Mouse (Mus musculus): Measurements from ENCODE around the gene B3galnt1. TPM values are rescaled to one million over a fixed set of nuclear protein-coding genes. Genes with fewer than 3 reads are reported as not detected.

The B3galnt1 gene
- polyA plus RNA-seq, 1 experiment from 2014 or later, result 127 TPM

DNA sequence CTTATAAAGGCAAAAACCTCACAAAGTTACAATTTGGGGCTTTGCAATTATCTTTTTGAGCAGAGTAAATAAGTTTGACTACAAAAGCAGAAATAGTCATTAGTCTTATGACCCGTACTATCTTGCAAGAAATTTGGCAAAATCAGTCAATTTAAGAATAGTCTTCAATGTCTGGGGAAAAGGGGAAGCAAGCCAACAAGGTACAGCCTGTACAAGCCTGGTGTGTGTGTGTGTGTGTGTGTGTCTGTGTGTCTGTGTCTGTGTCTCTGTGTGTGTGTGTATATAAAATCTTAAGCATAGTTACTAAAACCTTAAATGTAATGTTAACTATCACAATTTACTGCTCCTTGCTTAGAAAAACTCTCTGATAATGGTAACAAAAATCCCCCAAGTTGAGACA is 8.2 kb upstream of the B3galnt1 start:
- Histone ChIP-seq H3K27ac (ENCODE audit: low read depth, low read length) (no peak overlapping the region), H3K9ac (ENCODE audit: low read depth, low read length) (no peak overlapping the region), H3K4me3 (ENCODE audit: low read length) (no peak overlapping the region), H3K27me3 (replicated peaks; ENCODE audit: control insufficient read depth, insufficient read depth, low read length) (no peaks in the 10 kb centered on the region), H3K9me3 (ENCODE audit: control insufficient read depth, low read length) (no peaks in the 10 kb centered on the region), H3K4me2 (ENCODE audit: low read length) (no peak overlapping the region), H3K36me3 (ENCODE audit: control insufficient read depth, insufficient read depth, low read length) (no peaks in the 10 kb centered on the region), H3K4me1 (ENCODE audit: control insufficient read depth, insufficient read depth, low read depth, low read length) (no peaks in the 10 kb centered on the region)
- WGBS, result 95% methylated on average over 1 of the region's 1 CpGs
- no peak for ATAC-seq

DNA sequence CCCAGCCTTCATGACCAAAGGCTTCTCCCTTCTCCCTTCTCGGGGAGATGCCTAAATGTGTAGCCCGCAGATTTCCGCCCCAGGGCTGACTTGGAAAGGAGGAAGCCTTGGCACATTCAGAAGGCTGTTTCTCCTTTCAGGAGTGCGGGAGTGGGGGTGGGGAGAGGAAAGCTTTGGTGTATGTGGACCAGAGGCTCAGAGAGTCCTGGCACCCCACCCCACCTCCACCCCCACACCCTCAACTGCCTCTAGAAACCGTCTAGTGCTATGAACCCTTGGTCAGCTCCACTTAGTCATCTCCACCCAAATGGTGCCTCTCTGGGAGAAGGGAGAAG is 373 bp upstream of the B3galnt1 start:
- peak; percentile 43 for ATAC-seq
- Histone ChIP-seq H3K9me3 (ENCODE audit: control insufficient read depth, low read length) (no peaks in the 10 kb centered on the region), H3K4me1 (ENCODE audit: control insufficient read depth, insufficient read depth, low read depth, low read length) (peaks cover 16% of the 10 kb centered on the region), H3K4me2 (ENCODE audit: low read length) (peak overlapping the region; percentile 77), H3K9ac (ENCODE audit: low read depth, low read length) (peak overlapping the region; percentile 97), H3K4me3 (ENCODE audit: low read length) (peak overlapping the region; percentile 91), H3K27me3 (replicated peaks; ENCODE audit: control insufficient read depth, insufficient read depth, low read length) (no peaks in the 10 kb centered on the region), H3K27ac (ENCODE audit: low read depth, low read length) (peak overlapping the region; percentile 87), H3K36me3 (ENCODE audit: control insufficient read depth, insufficient read depth, low read length) (no peaks in the 10 kb centered on the region)
- 7% methylated on average over 5 of the region's 5 CpGs for WGBS

DNA sequence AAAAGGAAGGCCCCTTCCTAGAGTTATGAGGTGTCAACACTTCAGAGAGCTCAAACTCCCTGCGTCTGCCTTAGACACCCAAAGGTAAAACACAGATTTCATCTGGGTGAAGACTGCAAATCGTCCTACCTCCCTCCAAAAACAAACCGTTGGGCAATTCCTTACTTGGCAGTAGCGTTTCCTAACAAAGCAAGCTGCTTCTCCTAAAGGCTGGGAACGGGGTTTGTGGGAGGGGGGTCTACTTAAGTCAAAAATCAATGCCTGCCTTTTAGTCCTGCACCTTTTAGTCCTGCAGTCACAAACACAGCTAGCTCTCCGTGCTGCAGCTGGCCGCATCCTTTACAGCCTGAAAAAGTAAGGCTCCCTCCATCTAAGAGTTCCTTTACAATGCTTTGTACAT is 944 bp downstream of the B3galnt1 start:
- H3K27me3 ChIP-seq (replicated peaks; ENCODE audit: control insufficient read depth, insufficient read depth, low read length), result no peaks in the 10 kb centered on the region
- 2% methylated on average over 7 of the region's 7 CpGs for WGBS
- peaks cover 16% of the 10 kb centered on the region for H3K4me1 ChIP-seq (ENCODE audit: control insufficient read depth, insufficient read depth, low read depth, low read length)
- H3K9me3 ChIP-seq (ENCODE audit: control insufficient read depth, low read length), result no peaks in the 10 kb centered on the region
- peak overlapping the region; percentile 97 for H3K9ac ChIP-seq (ENCODE audit: low read depth, low read length)
- ATAC-seq, result peak; percentile 19; the same call in 1 of the 2 replicates
- H3K36me3 ChIP-seq (ENCODE audit: control insufficient read depth, insufficient read depth, low read length), result no peaks in the 10 kb centered on the region; the same call in 1 of the 2 replicates
- H3K4me3 ChIP-seq (ENCODE audit: low read length), result peak overlapping the region; percentile 91
- H3K4me2 ChIP-seq (ENCODE audit: low read length), result peak overlapping the region; percentile 77
- H3K27ac ChIP-seq (ENCODE audit: low read depth, low read length), result peak overlapping the region; percentile 87

DNA sequence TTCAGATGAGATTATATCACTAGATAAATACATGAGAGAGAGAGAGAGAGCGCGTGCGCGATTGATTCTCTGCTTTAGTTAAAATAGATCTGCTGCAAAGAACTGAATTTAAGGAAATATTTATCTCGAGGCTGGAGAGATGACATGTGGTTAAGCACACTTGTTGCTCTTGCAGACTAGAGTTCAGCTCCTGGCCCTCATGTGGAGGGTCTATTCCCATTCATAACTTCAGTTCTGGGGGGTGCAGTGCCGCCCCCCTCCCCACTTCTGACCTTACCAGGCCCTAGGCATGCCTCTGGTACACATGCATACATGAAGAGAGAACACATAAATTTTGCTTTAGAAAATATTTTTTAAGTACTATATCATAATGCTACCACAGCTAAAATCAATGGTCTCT is 1.5 kb downstream of the B3galnt1 start:
- no peaks in the 10 kb centered on the region for H3K27me3 ChIP-seq (replicated peaks; ENCODE audit: control insufficient read depth, insufficient read depth, low read length)
- no peaks in the 10 kb centered on the region; the same call in 1 of the 2 replicates for H3K36me3 ChIP-seq (ENCODE audit: control insufficient read depth, insufficient read depth, low read length)
- peak overlapping the region; percentile 97; the same call in 1 of the 2 replicates for H3K9ac ChIP-seq (ENCODE audit: low read depth, low read length)
- ATAC-seq, result no peak
- no peak overlapping the region for H3K27ac ChIP-seq (ENCODE audit: low read depth, low read length)
- WGBS, result 89% methylated on average over 6 of the region's 6 CpGs
- peak overlapping the region; percentile 77 for H3K4me2 ChIP-seq (ENCODE audit: low read length)
- H3K4me1 ChIP-seq (ENCODE audit: control insufficient read depth, insufficient read depth, low read depth, low read length), result peaks cover 16% of the 10 kb centered on the region
- no peaks in the 10 kb centered on the region for H3K9me3 ChIP-seq (ENCODE audit: control insufficient read depth, low read length)
- H3K4me3 ChIP-seq (ENCODE audit: low read length), result peak overlapping the region; percentile 91

DNA sequence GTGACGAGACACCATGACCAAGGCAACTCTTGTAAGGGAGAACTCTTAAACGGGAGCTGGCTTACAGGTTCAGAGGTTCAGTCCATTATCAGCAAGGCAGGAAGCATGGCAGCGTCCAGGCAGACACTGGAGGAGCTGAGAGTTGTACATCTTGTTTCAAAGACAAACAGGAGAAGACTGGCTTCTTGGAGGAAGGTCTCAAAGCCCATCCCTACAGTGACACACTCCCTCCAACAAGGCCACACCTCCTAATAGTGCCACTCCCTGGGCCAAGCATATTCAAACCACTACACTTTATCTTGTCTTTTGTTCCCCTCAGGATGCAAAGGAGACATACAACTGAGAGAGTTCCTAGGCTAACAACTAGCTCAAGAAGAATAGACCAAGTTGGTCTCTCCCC is 2.6 kb downstream of the B3galnt1 start:
- peaks cover 16% of the 10 kb centered on the region for H3K4me1 ChIP-seq (ENCODE audit: control insufficient read depth, insufficient read depth, low read depth, low read length)
- H3K4me2 ChIP-seq (ENCODE audit: low read length), result no peak overlapping the region
- no peak overlapping the region for H3K9ac ChIP-seq (ENCODE audit: low read depth, low read length)
- no peak overlapping the region for H3K27ac ChIP-seq (ENCODE audit: low read depth, low read length)
- no peaks in the 10 kb centered on the region for H3K27me3 ChIP-seq (replicated peaks; ENCODE audit: control insufficient read depth, insufficient read depth, low read length)
- WGBS, result 81% methylated on average over 3 of the region's 3 CpGs
- no peaks in the 10 kb centered on the region for H3K9me3 ChIP-seq (ENCODE audit: control insufficient read depth, low read length)
- H3K36me3 ChIP-seq (ENCODE audit: control insufficient read depth, insufficient read depth, low read length), result no peaks in the 10 kb centered on the region; the same call in 1 of the 2 replicates
- no peak overlapping the region for H3K4me3 ChIP-seq (ENCODE audit: low read length)
- no peak for ATAC-seq

DNA sequence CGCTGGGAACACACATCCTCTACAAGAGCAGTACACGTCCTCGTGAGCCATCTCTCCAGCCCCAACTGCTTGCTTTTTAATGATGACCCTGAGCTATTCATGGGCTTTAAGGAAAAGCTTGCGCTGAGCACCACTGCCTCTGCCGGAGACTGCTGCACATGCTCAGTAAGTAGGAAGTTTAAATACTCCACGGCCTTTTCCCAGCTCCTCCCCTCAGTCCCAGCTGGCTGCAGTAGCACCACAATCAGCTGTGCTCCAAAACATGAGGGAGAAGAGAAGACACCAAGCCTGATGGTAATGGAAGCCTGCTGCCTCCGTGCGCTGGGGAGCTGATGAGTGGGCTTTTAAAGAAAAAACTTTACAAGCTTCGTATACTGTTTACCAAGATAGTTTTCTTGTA is 4.7 kb downstream of the B3galnt1 start:
- Histone ChIP-seq H3K4me3 (ENCODE audit: low read length) (no peak overlapping the region), H3K9ac (ENCODE audit: low read depth, low read length) (no peak overlapping the region), H3K27me3 (replicated peaks; ENCODE audit: control insufficient read depth, insufficient read depth, low read length) (no peaks in the 10 kb centered on the region), H3K4me2 (ENCODE audit: low read length) (no peak overlapping the region), H3K27ac (ENCODE audit: low read depth, low read length) (no peak overlapping the region), H3K4me1 (ENCODE audit: control insufficient read depth, insufficient read depth, low read depth, low read length) (peaks cover 15% of the 10 kb centered on the region), H3K36me3 (ENCODE audit: control insufficient read depth, insufficient read depth, low read length) (no peaks in the 10 kb centered on the region; the same call in 1 of the 2 replicates), H3K9me3 (ENCODE audit: control insufficient read depth, low read length) (no peaks in the 10 kb centered on the region)
- WGBS, result 68% methylated on average over 9 of the region's 9 CpGs
- no peak for ATAC-seq

DNA sequence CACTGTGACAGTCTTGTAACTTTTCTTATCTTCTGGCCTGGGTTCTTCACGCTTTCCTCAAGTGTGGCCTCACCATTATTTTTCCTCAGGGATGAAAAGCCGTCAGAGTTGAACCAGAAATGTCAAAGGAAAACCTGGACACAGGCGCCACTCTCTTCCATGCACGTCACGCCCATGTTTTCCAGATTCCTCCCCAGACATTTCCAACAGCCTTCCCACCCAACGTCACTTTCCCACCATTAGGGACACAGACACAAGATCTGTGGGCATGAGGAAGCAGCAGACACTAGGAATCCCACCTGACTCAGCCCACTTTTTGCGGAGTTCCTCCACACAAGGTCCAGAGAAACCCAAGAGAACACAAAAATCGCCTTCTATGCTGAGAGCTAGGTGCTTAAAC is 5.3 kb downstream of the B3galnt1 start:
- no peak overlapping the region for H3K4me3 ChIP-seq (ENCODE audit: low read length)
- no peaks in the 10 kb centered on the region for H3K27me3 ChIP-seq (replicated peaks; ENCODE audit: control insufficient read depth, insufficient read depth, low read length)
- H3K9ac ChIP-seq (ENCODE audit: low read depth, low read length), result no peak overlapping the region
- H3K9me3 ChIP-seq (ENCODE audit: control insufficient read depth, low read length), result no peaks in the 10 kb centered on the region
- no peak for ATAC-seq
- 91% methylated on average over 8 of the region's 8 CpGs for whole genome bisulfite sequencing
- H3K4me2 ChIP-seq (ENCODE audit: low read length), result no peak overlapping the region
- H3K36me3 ChIP-seq (ENCODE audit: control insufficient read depth, insufficient read depth, low read length), result no peaks in the 10 kb centered on the region; the same call in 1 of the 2 replicates
- no peak overlapping the region for H3K27ac ChIP-seq (ENCODE audit: low read depth, low read length)
- peaks cover 14% of the 10 kb centered on the region for H3K4me1 ChIP-seq (ENCODE audit: control insufficient read depth, insufficient read depth, low read depth, low read length)

DNA sequence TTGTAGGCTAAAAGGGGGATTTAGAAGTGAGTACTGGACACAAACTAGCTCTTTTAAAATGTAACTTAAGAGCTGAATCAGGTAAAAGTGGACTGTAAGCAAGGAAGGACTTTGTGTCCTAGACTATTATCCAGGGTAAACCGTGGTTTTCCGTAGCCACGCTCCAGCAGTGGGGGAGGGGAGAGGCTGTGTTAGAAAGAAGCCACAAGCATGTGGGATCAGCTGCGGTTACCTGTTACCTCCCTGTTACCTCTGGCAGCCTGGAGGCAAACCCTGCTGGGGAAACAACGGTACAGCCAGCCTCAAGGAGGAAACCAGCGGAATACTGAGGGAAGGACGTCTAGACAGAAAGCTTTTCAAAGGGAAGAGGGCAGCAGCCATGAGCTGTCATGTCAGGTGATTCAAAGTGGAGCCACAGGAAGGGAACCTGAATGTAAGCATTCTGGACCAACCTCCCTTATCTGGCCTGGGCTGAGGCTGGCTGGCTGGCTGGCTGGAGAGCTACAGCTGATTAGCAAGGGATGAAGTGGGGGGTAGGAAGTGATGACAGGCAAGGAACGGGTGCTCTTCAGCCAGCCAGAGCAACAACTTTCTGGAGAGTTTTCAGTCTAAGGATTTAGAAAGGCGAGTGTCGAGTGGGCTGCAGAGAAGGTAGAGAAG is 10.5 kb downstream of the B3galnt1 start:
- H3K9me3 ChIP-seq (ENCODE audit: control insufficient read depth, low read length), result no peaks in the 10 kb centered on the region
- 52% methylated on average over 10 of the region's 10 CpGs for WGBS
- ATAC-seq, result no peak
- H3K9ac ChIP-seq (ENCODE audit: low read depth, low read length), result no peak overlapping the region
- H3K4me3 ChIP-seq (ENCODE audit: low read length), result no peak overlapping the region
- no peaks in the 10 kb centered on the region for H3K4me1 ChIP-seq (ENCODE audit: control insufficient read depth, insufficient read depth, low read depth, low read length)
- H3K36me3 ChIP-seq (ENCODE audit: control insufficient read depth, insufficient read depth, low read length), result no peaks in the 10 kb centered on the region; the same call in 1 of the 2 replicates
- H3K27me3 ChIP-seq (replicated peaks; ENCODE audit: control insufficient read depth, insufficient read depth, low read length), result no peaks in the 10 kb centered on the region
- no peak overlapping the region for H3K27ac ChIP-seq (ENCODE audit: low read depth, low read length)
- no peak overlapping the region for H3K4me2 ChIP-seq (ENCODE audit: low read length)

DNA sequence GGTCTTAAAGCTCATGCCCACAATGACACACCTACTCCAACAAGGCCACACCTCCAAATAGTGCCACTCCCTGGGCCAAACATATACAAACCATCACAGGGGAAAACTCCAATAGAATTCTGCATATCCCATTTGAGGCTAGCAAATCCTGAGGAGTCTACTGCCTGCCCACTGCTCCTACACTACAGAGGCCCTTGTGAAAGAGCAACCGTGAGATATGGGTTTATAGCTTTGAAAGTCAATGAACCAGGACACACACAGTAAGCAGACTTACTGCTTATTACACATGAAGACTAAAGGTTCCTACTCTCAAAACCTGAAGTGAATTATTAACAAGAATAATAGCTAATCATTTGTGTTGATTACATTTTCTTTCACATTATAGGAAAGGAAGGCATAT is 15.0 kb downstream of the B3galnt1 start:
- Histone ChIP-seq H3K9me3 (ENCODE audit: control insufficient read depth, low read length) (no peaks in the 10 kb centered on the region), H3K9ac (ENCODE audit: low read depth, low read length) (no peak overlapping the region), H3K4me2 (ENCODE audit: low read length) (no peak overlapping the region), H3K4me3 (ENCODE audit: low read length) (no peak overlapping the region), H3K4me1 (ENCODE audit: control insufficient read depth, insufficient read depth, low read depth, low read length) (no peaks in the 10 kb centered on the region), H3K27ac (ENCODE audit: low read depth, low read length) (no peak overlapping the region), H3K27me3 (replicated peaks; ENCODE audit: control insufficient read depth, insufficient read depth, low read length) (no peaks in the 10 kb centered on the region), H3K36me3 (ENCODE audit: control insufficient read depth, insufficient read depth, low read length) (peaks cover 3% of the 10 kb centered on the region)
- ATAC-seq, result no peak
- 97% methylated on average over 1 of the region's 1 CpGs for WGBS

Measured in hindbrain, embryonic 16.5 days (tissue).